Mouse (Mus musculus): Measurements from ENCODE around the gene Acta1.

Acta1 gene

GRCm38 (mm10) chr8:123894502-123895097 is at the start of gene Acta1:
Acta1 (minus strand) TSS chr8:123894751.
- in situ Hi-C loops (cut with MboI, MseI), result no loop called here

GRCm38 (mm10) chr8:123929026-123929425 is 34.5 kb upstream of the Acta1 start:
- in situ Hi-C loops (cut with MboI, MseI), result no loop called here

- in situ Hi-C loops (cut with MboI, MseI), result no loop called here
Observed at GRCm38 (mm10) chr8:123925671-123926070, 31.1 kb upstream of the Acta1 start.

GRCm38 (mm10) chr8:123924719-123925118 is 30.2 kb upstream of the Acta1 start:
- in situ Hi-C loops (cut with MboI, MseI), result no loop called here

- in situ Hi-C loops (cut with MboI, MseI), result no loop called here
Observed at GRCm38 (mm10) chr8:123914635-123915034, 20.1 kb upstream of the Acta1 start.

- in situ Hi-C loops (cut with MboI, MseI), result no loop called here
Observed at GRCm38 (mm10) chr8:123912265-123912664, 17.7 kb upstream of the Acta1 start.

- in situ Hi-C loops (cut with MboI, MseI), result no loop called here
Observed at GRCm38 (mm10) chr8:123907604-123908003, 13.1 kb upstream of the Acta1 start.

GRCm38 (mm10) chr8:123902653-123903052 is 8.1 kb upstream of the Acta1 start:
- in situ Hi-C loops (cut with MboI, MseI), result no loop called here

GRCm38 (mm10) chr8:123899366-123899765 is 4.8 kb upstream of the Acta1 start:
- in situ Hi-C loops (cut with MboI, MseI), result no loop called here

- in situ Hi-C loops (cut with MboI, MseI), result no loop called here
Observed at GRCm38 (mm10) chr8:123898576-123898975, 4.0 kb upstream of the Acta1 start.

GRCm38 (mm10) chr8:123896774-123897173 is 2.2 kb upstream of the Acta1 start:
- in situ Hi-C loops (cut with MboI, MseI), result no loop called here

GRCm38 (mm10) chr8:123896366-123896761 is 1.8 kb upstream of the Acta1 start:
- in situ Hi-C loops (cut with MboI, MseI), result no loop called here

GRCm38 (mm10) chr8:123895680-123896365 is 1.3 kb upstream of the Acta1 start:
- in situ Hi-C loops (cut with MboI, MseI), result no loop called here

- in situ Hi-C loops (cut with MboI, MseI), result no loop called here
Observed at GRCm38 (mm10) chr8:123895230-123895629, 679 bp upstream of the Acta1 start.

GRCm38 (mm10) chr8:123893413-123893812 is 1.1 kb downstream of the Acta1 start:
- in situ Hi-C loops (cut with MboI, MseI), result no loop called here

GRCm38 (mm10) chr8:123892586-123893155 is 1.9 kb downstream of the Acta1 start:
- in situ Hi-C loops (cut with MboI, MseI), result no loop called here

- in situ Hi-C loops (cut with MboI, MseI), result no loop called here
Observed at GRCm38 (mm10) chr8:123891883-123892585, 2.5 kb downstream of the Acta1 start.

- in situ Hi-C loops (cut with MboI, MseI), result no loop called here
Observed at GRCm38 (mm10) chr8:123891271-123891670, 3.3 kb downstream of the Acta1 start.

- in situ Hi-C loops (cut with MboI, MseI), result no loop called here
Observed at GRCm38 (mm10) chr8:123889797-123890196, 4.8 kb downstream of the Acta1 start.

GRCm38 (mm10) chr8:123887956-123888355 is 6.6 kb downstream of the Acta1 start:
- in situ Hi-C loops (cut with MboI, MseI), result no loop called here

- in situ Hi-C loops (cut with MboI, MseI), result no loop called here
Observed at GRCm38 (mm10) chr8:123887163-123887562, 7.4 kb downstream of the Acta1 start.
